Mouse (Mus musculus) bone marrow macrophage, adult 2 months (primary cell): Measurements from ENCODE around the gene Tcf20.

ENCODE experiments used
- CTCF ChIP-seq: IDR thresholded peaks from 2 replicates; pipeline ENCODE4 v1.5.1; 2012; ENCODE audit warnings: low read depth, mild to moderate bottlenecking, low read length, moderate library complexity
- POLR2A ChIP-seq: IDR thresholded peaks from 2 replicates; pipeline ENCODE4 v1.6.1; 2012; ENCODE audit warnings: mild to moderate bottlenecking, low read depth, low read length, borderline replicate concordance

- TF ChIP-seq POLR2A = no peak
- TF ChIP-seq CTCF = no peak
Measured at GRCm38 (mm10) chr15:82908521-82908920, 79.2 kb downstream of the Tcf20 start.
